Mouse (Mus musculus) spleen, adult 12 weeks (tissue): ENCODE data around the gene Olfr1042.
"Not testable (repeated sequence)": the region's sequence is repeated elsewhere in the genome, so short reads cannot be mapped to it uniquely, and the experiment has no call there.

Source experiments
- DNase-seq: peaks from one replicate; pipeline ENCODE4 v3.0.0; 2022; ENCODE audit warnings: low spot score

The Olfr1042 gene

DNA sequence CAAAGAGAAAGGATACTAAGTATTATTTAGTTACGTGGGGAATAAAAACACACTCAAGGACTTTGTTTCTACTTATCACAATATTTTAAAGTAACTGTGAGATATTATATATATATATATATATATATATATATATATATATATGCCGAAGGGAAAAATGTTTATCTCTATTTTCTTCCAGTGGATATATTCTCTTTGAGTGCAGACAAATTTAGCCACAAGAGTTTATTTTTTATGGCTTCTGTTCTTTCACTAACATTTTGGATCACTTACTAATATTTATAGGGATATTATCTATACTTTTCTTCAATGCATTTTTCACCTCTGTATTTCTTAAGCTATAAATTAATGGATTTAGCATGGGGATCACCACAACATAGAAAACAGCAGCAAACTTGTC is at the start of gene Olfr1042:
Gene Olfr1042 (minus strand): TSS at position 101 of the 400 bp plus-strand sequence.
- no peak for DNase-seq

DNA sequence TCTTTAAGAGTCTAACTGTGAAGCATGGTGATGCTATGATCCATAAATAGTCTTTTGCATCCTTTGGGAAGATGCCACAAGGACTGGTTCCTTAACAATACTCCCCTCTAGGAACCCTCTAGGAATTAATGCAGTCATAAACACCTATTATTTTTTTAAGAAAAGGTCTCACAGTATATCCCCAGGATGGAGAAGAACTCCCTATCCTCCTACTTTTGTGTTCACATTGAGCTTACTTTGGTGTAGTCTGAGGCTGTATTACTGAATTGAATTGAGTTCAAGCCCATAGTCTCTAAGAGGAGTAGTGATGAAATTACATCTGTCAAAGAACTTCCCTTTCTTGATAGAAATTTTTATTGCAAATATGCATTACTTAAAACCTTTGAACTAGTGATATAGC is 41.3 kb upstream of the Olfr1042 start, which contains the start of gene Olfr1045:
Gene Olfr1045 (minus strand): TSS at position 101 of the 400 bp plus-strand sequence.
- DNase-seq: no peak

GRCm38 (mm10) chr2:86195863-86196262 is 34.2 kb upstream of the Olfr1042 start:
- DNase-seq: no peak

- DNase-seq: no peak
Measured at GRCm38 (mm10) chr2:86185583-86185982, 23.9 kb upstream of the Olfr1042 start, which contains the start of gene Olfr52. TSS of gene Olfr52 (minus strand) at chr2:86185683.

GRCm38 (mm10) chr2:86179950-86180349 is 18.3 kb upstream of the Olfr1042 start:
- DNase-seq: no peak

- no peak for DNase-seq
Measured at GRCm38 (mm10) chr2:86177720-86178119, 16.1 kb upstream of the Olfr1042 start, which contains the start of gene Olfr1044. TSS of gene Olfr1044 (minus strand) at chr2:86177820.

DNA sequence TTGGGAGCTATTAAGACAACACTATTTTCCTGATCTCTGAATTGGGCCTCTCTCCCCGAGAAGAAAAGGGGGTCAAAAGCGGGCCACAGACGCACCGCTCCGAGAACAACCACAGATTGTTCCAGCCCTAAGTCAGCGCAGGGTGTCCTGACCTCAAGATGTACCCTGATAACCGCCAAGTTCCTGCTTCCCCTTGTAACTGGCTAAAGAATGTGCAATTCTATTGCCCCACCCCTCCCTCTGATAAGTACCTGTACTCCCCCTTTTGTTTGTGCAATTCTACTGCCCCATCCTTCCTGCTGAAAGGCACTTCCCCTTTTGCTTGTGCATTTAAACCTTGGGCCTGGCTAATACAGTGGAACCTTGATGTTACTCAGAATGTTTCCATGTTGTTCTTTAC is 13.8 kb upstream of the Olfr1042 start:
- DNase-seq: not testable (repeated sequence)

- no peak for DNase-seq
Measured at GRCm38 (mm10) chr2:86167422-86167821, 5.8 kb upstream of the Olfr1042 start, which contains the start of gene Olfr1043. TSS of gene Olfr1043 (minus strand) at chr2:86167522.

DNA sequence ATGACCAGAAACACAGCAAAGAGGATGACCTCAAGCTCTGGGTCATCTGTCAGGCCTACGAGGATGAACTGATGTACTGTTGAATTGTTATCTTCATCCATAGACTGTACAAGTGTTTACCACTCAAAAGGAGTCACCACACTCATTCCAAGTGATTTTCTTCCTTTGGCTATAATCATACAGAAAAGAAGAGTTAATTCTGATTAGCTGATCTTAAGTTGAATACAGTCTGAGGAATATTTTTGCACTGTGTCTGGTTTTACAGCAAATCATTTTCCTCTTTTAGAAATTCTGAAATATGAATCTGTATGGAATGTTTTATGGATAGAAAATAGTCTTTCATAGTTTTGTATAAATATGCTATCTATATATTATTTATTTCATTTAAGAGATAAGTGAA is 15.0 kb downstream of the Olfr1042 start, which contains the start of gene Olfr1040:
Gene Olfr1040 (minus strand): TSS at position 101 of the 400 bp plus-strand sequence.
- no peak for DNase-seq

DNA sequence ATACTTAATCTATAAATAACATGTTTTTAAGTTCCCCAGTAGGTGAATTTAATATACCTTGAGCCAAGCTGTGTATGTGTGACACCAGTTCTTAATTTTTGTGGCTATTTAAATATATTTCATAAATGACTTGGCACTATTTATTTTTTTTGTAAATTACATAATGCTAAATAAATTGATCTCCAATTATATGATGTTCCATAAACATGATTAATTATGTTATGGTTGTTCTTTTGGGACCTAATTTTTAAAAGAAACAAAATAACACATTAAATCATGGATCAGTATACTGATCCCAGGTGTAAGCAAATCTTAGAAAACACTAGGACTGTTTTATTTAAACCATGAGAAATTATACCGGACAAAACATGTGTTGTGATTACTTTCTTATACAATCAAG is 25.8 kb downstream of the Olfr1042 start, which contains the start of gene Olfr1039:
Gene Olfr1039 (minus strand): TSS at position 101 of the 400 bp plus-strand sequence.
- no peak for DNase-seq
